Mouse (Mus musculus) lung, embryonic 14.5 days (tissue): Measurements from ENCODE around the gene Cdk6. TPM values are rescaled to one million over a fixed set of nuclear protein-coding genes. Genes with fewer than 3 reads are reported as not detected.
A peak's percentile ranks its signal among the peaks of the same experiment; 100 is the strongest.

Source experiments
- ATAC-seq: fragments of 200-750 bp; cut with Nextera tagmentation; 2 replicates; pipeline ENCODE4 v1.8.0; 2017; ENCODE audit warnings: mild to moderate bottlenecking, moderate TSS enrichment, moderate library complexity; ENCODE audit not compliant: insufficient read depth
- DNase-seq: peaks from one replicate; pipeline ENCODE4 v3.0.0-alpha.2; 2015
- H3K27ac ChIP-seq: fragments of 300-500 bp; sonication (generic); 2 replicates; pipeline ENCODE4 v1.5.1; 2014; ENCODE audit warnings: low read depth, mild to moderate bottlenecking, moderate library complexity
- H3K27me3 ChIP-seq: fragments of 300-500 bp; sonication (generic); 2 replicates; pipeline ENCODE4 v1.6.1; 2014; ENCODE audit warnings: low read length, control low read depth; ENCODE audit not compliant: insufficient read depth
- H3K36me3 ChIP-seq: fragments of 300-500 bp; sonication (generic); 2 replicates; pipeline ENCODE4 v1.6.1; 2014; ENCODE audit warnings: control low read depth; ENCODE audit not compliant: insufficient read depth
- H3K4me1 ChIP-seq: fragments of 300-500 bp; sonication (generic); 2 replicates; pipeline ENCODE4 v1.6.1; 2014; ENCODE audit warnings: antibody characterized with exemption, control low read depth; ENCODE audit not compliant: insufficient read depth
- H3K4me2 ChIP-seq: fragments of 300-500 bp; sonication (generic); 2 replicates; pipeline ENCODE4 v1.6.1; 2014; ENCODE audit warnings: mild to moderate bottlenecking
- H3K4me3 ChIP-seq: fragments of 300-500 bp; sonication (generic); 2 replicates; pipeline ENCODE4 v1.5.1; 2014; ENCODE audit warnings: low read depth, low read length
- H3K9ac ChIP-seq: fragments of 300-500 bp; sonication (generic); 2 replicates; pipeline ENCODE4 v1.6.1; 2014
- H3K9me3 ChIP-seq: fragments of 300-500 bp; sonication (generic); 2 replicates; pipeline ENCODE4 v1.6.1; 2016; ENCODE audit warnings: low read depth, low read length, control low read depth
- CTCF ChIP-seq: IDR thresholded peaks from 2 replicates; pipeline ENCODE4 v1.5.1; 2016; ENCODE audit warnings: antibody characterized with exemption, low read depth
- WGBS: fragments of 180-500 bp; shearing (Covaris S2); extraction: QIAGEN DNeasy Blood & Tissue Kit; methylation state at CpG from one replicate; pipeline ENCODE4 v1.1.7; 2014; 5-methylcytosine and 5-hydroxymethylcytosine counted together
- polyA plus RNA-seq: library from polyadenylated mRNA; unstranded; fragments of >200 nt; fragmentation: Nextera tagmentation; extraction: Ambion mirVana; gene quantifications from 2 replicates; pipeline ENCODE4 v1.2.1, GENCODE M21; 2014

Cdk6 gene
- polyA plus RNA-seq, 1 experiment from 2014 or later = 57.8 TPM

DNA sequence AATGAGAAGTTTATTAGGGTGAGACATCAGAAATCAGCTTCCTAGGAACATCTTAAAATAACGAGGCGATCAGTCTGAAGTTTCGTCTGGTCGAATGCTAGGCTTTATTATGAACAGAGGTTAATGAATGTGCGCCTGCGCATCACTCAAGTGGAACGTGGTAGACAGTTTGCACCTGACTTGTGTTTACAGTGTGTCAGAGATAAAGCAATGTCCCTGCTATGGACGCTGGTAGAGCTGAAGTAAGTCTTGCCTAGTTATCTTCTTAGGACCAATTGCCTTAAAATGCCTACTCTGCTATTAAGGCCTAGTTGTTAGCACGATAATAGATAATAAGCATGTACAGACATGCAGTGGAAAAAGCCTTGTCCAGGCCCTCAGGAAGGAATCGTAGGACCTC, 129.6 kb downstream of the Cdk6 start:
- DNase-seq (no peak), ATAC-seq (no peak)
- Histone ChIP-seq H3K9ac (no peak overlapping the region), H3K4me2 (no peak overlapping the region), H3K9me3 (no peaks in the 10 kb centered on the region), H3K4me3 (no peak overlapping the region), H3K4me1 (0 out of 2 replicates have a peak, but pooled peaks cover 4% of the 10 kb centered on the region), H3K36me3 (0 out of 2 replicates have a peak, but pooled peaks cover 3% of the 10 kb centered on the region), H3K27ac (no peak overlapping the region), H3K27me3 (no peaks in the 10 kb centered on the region)
- 73% methylated on average over 10 of the region's 10 CpGs for WGBS
- TF ChIP-seq CTCF = no peak

DNA sequence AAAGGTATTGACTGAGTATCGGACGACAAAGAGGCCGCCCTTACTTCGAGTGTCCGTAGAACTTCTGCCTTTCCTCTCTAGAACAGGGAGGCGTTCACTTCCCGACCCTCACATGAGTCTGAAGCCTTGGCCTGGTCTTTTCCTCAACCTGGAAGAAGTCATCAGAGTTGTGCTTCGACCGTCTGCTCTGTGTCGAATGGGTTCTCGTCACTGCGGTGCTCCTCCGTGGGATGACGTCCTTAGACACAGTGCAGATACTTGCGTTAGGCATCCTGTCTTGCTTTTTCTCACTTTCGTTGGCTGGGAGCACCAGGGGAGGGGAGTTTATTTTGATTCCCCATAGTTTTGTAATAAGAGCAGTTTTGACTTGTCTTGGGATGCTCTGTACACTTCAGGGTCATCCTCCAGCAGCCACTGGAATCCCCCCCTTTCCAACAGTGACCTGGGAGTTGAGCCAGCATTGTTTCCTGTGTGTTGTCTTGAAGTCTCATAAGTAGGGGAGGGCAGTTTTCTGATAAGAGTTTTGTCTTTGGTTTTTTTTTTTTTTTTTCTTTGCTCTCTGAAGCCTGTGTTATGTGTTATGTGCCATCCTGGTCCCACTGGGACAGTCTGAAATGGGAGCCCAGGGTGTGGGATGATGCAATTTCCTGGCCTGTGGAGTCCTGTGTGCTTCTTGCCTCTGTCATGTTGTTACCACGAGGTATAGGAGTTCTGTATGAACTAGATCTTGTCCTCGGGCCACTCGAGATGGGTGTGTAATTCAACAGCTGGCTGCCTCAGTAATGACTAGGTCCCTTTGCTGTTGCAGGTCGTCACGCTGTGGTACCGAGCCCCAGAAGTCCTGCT, 131.2 kb downstream of the Cdk6 start:
- Histone ChIP-seq H3K27me3 (no peaks in the 10 kb centered on the region), H3K9ac (no peak overlapping the region), H3K4me3 (no peak overlapping the region), H3K4me1 (no peaks in the 10 kb centered on the region), H3K9me3 (no peaks in the 10 kb centered on the region), H3K36me3 (0 out of 2 replicates have a peak, but pooled peaks cover 3% of the 10 kb centered on the region), H3K27ac (no peak overlapping the region), H3K4me2 (no peak overlapping the region)
- ATAC-seq (peak; percentile 74), DNase-seq (peak; percentile 48)
- 75% methylated on average over 22 of the region's 22 CpGs for WGBS
- no peak for TF ChIP-seq CTCF

DNA sequence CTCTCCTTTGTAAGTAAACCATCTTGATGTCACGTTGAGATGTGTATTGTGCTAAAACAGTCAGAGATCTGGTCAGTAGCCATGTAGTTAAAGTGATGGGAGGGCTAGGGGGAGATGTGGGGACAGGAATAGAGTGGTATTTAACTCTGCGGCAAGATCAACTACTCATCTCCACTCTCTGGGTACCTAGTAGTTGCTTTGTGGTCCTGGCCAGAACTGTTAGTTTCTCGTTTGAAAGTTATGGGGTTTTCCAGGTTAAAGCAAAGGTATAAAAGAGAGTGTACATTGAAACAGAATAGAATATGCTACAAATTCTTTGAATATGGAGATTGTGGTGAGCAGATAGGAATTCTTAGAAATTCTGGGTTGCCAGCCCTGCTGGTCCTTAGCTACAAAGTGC, 136.4 kb downstream of the Cdk6 start:
- H3K27me3 ChIP-seq = no peaks in the 10 kb centered on the region
- ATAC-seq (no peak), DNase-seq (no peak)
- H3K9ac ChIP-seq = no peak overlapping the region
- no peaks in the 10 kb centered on the region for H3K9me3 ChIP-seq
- no peaks in the 10 kb centered on the region for H3K4me1 ChIP-seq
- TF ChIP-seq CTCF = no peak
- H3K4me3 ChIP-seq = no peak overlapping the region
- WGBS = 68% methylated on average over 3 of the region's 3 CpGs
- H3K27ac ChIP-seq = no peak overlapping the region
- H3K36me3 ChIP-seq = 0 out of 2 replicates have a peak, but pooled peaks cover 6% of the 10 kb centered on the region
- H3K4me2 ChIP-seq = no peak overlapping the region

DNA sequence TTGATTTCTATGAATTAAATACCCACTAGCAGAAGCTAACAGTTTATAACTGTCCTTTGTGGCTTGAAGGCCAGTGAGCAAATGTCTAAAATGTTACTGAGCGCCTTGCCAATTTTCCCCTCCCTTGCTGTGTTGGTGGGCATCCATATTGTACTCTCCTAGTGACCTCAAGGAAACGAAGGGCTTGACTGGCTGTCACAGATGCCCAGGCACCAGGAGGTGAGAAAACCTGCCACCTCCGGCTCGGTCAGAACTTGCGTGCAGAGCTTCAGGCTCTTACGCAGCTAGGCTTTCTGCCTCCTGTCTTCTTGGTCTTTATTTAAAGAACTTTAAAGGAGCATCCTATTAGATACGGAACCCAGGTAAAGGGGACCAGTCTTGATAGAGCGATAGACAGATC, 136.9 kb downstream of the Cdk6 start:
- no peak overlapping the region for H3K9ac ChIP-seq
- H3K27ac ChIP-seq = no peak overlapping the region
- DNase-seq (no peak), ATAC-seq (no peak)
- no peak overlapping the region for H3K4me2 ChIP-seq
- no peaks in the 10 kb centered on the region for H3K27me3 ChIP-seq
- no peaks in the 10 kb centered on the region for H3K9me3 ChIP-seq
- H3K4me1 ChIP-seq = no peaks in the 10 kb centered on the region
- 0 out of 2 replicates have a peak, but pooled peaks cover 6% of the 10 kb centered on the region for H3K36me3 ChIP-seq
- no peak for TF ChIP-seq CTCF
- no peak overlapping the region for H3K4me3 ChIP-seq
- WGBS = 88% methylated on average over 8 of the region's 8 CpGs

DNA sequence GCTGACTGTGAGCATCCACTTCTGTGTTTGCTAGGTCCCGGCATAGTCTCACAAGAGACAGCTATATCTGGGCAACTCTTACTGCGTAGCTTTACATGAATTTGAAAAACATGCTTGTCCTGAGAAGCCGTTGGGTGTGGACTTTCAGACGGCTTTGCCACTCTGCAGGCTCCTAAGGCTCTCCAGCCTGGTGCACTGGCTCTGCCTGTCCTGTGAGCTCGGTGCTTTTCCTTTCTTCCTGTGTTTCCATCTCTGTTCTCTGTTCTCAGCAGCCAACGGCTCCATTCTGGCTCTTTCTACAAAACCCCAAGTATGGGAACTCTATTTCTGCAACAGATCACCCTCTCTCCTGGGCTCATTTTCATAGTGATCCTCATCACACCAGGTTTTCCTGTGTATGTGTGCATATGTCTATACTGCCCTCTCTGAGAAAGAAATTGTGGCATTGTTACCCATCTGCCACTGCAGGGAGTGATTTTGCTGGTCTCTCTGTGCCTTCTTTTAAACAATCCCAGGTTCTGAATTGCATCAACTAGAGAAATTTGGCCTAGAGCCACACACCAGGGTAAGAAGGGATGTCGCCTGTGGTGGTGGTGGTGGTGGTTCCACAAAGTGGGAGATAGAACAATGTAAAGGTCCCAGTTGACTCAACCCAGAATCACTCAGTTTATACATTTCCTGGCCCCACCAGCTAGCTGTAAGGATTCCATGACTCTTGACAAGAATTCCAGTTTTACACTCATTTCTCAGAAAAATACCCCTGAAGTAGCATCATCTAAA, 137.9 kb downstream of the Cdk6 start:
- Histone ChIP-seq H3K36me3 (0 out of 2 replicates have a peak, but pooled peaks cover 3% of the 10 kb centered on the region), H3K4me3 (no peak overlapping the region), H3K9ac (no peak overlapping the region), H3K27ac (no peak overlapping the region), H3K9me3 (no peaks in the 10 kb centered on the region), H3K27me3 (no peaks in the 10 kb centered on the region), H3K4me1 (no peaks in the 10 kb centered on the region), H3K4me2 (no peak overlapping the region)
- TF ChIP-seq CTCF = no peak
- DNase-seq (no peak), ATAC-seq (no peak)
- WGBS = 84% methylated on average over 7 of the region's 7 CpGs

DNA sequence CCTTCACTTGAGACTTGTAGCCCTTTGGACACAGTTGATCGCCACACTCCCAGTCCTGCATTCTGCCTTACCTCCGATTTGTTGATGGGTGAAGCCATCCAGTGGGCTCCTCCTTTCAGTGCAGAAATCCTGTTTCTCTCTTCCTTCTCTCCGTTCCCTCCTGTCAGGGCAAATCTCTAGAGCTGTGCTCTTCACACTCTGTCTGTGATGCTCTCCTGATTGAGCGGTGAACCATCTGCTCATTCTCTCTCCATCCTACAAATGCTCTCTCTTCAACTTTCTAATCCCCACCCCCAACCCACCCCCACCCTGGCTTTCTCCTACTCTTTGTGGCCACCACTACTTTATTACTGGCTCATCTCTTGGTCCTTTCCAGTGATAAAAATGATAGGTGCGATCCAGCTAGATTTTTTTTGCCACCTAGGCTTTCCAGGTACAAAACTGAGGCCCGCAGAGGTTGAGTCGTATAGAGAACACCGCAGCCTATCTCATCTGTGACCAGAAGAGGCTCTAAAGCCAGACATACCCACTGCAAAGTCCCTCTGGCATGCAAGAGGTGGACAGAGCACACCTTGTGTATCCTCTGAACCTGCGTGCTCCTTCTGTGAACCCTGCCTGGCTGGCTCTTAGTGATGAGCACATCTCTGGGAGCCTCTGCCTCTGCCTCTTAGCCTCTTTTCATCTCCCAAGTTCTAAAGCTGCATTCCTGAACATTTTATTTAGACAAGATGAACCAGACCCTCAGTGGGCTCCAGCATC, 139.5 kb downstream of the Cdk6 start:
- no peak overlapping the region for H3K9ac ChIP-seq
- DNase-seq (no peak), ATAC-seq (no peak)
- H3K27ac ChIP-seq = no peak overlapping the region
- TF ChIP-seq CTCF = no peak
- no peak overlapping the region for H3K4me3 ChIP-seq
- 95% methylated on average over 9 of the region's 9 CpGs for WGBS
- H3K36me3 ChIP-seq = peaks cover 5% of the 10 kb centered on the region; the same call in 1 of the 2 replicates
- no peaks in the 10 kb centered on the region for H3K4me1 ChIP-seq
- H3K27me3 ChIP-seq = no peaks in the 10 kb centered on the region
- H3K4me2 ChIP-seq = no peak overlapping the region
- H3K9me3 ChIP-seq = no peaks in the 10 kb centered on the region

DNA sequence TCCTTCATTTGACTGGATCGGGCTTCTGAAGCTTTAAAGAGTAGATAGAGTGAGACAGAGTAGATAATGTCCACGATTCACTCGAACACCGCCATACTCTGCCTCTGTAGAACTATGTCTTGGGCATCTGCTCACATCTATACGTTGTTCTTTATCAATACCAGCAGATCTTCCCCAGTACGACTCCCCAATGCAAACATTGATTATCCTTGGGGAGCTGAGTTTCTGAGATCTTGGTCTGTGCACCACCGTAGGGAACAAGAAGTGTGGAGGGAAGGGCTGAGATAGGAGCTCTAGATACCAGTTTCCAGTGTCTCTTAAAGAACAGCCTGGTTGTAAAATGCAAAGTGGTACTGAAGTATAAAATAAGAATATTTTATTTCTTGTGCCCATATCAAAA, 141.2 kb downstream of the Cdk6 start:
- DNase-seq (no peak), ATAC-seq (no peak)
- Histone ChIP-seq H3K27ac (no peak overlapping the region), H3K4me3 (no peak overlapping the region), H3K4me1 (no peaks in the 10 kb centered on the region), H3K4me2 (no peak overlapping the region), H3K27me3 (no peaks in the 10 kb centered on the region), H3K36me3 (peaks cover 5% of the 10 kb centered on the region; the same call in 1 of the 2 replicates), H3K9me3 (no peaks in the 10 kb centered on the region), H3K9ac (no peak overlapping the region)
- no peak for TF ChIP-seq CTCF
- WGBS = 89% methylated on average over 7 of the region's 7 CpGs
